Mouse (Mus musculus): ENCODE measurements around the gene Npcd. TPM values are rescaled to one million over a fixed set of nuclear protein-coding genes. Genes with fewer than 3 reads are reported as not detected.

The Npcd gene
- polyA plus RNA-seq, 1 experiment from 2014 or later = 2.1 TPM

DNA sequence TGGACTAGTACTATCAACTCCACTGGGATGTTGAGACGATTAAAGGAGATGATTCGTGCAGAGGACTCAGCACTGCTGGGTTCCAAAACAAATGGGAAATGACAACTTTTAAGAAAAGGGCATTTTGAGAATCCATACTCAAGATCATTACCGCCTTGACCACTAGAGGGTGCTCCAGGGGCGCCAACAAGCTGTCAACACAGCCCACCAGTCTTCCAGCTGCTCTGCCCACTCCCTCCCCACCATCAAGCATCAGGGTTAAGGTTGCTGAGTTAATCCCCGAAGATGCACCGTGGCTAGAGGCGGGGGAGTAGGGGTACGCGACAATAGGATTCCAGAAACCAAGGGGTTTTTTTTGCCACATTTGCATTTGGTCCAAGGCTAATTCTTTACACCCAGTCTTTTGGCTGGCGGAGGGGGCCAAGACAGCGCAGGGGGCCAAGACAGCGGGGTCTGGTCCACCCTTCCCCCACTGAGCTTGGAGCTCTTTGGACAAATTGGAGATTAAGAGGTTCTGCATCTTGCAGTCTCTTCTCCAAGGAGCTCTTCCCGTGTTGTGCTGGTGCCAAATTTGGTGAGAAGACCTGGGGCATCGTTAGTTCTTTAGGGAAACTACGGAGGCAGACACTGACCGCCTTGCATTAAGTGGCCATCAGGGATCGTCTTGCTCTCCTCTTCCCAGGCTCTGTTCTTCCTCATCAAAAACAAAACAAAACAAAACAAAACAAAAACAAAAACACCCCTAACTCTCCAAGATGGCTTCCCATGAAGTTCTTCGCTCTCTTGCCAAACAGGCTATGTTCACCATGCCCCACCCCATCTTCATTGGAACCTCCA lies 1.8 kb downstream of the Npcd start:
- CTCF ChIA-PET = interaction anchor here (0.7 to 3.4 kb wide), 11 partner anchors 11 to 103 kb away, joined by 3 to 22 read pairs (median 3); no protein-coding TSS in a partner anchor
- DNase-seq (ENCODE audit: low read depth, low spot score) = peak; percentile 31
- H3K27me3 ChIP-seq = no peaks in the 10 kb centered on the region
- ATAC-seq = no peak
- TF ChIP-seq CTCF (IDR thresholded peaks at IDR 0.05) = no peak
- in situ Hi-C loops (cut with MboI; ENCODE audit: low pct_unique_long_range_greater_than_20kb) = loop anchor here (5.0 kb wide), 3 partner anchors 50 to 245 kb away; no protein-coding TSS in a partner anchor
- POLR2A ChIA-PET = interaction anchor here (0.6 to 2.6 kb wide), 4 partner anchors 45 to 1308 kb away, joined by 4 to 9 read pairs (median 6); no protein-coding TSS in a partner anchor

- no peak for TF ChIP-seq CTCF (IDR thresholded peaks at IDR 0.05)
- in situ Hi-C loops (cut with MboI; ENCODE audit: low pct_unique_long_range_greater_than_20kb) = loop anchor here (5.0 kb wide), 3 partner anchors 52 to 247 kb away; no protein-coding TSS in a partner anchor
- no peak for DNase-seq (ENCODE audit: low read depth, low spot score)
- POLR2A ChIA-PET = no interaction called here
- H3K27me3 ChIP-seq = no peaks in the 10 kb centered on the region
- CTCF ChIA-PET = interaction anchor here (0.7 to 3.4 kb wide), 26 partner anchors 9 to 112 kb away, joined by 3 to 22 read pairs (median 4); partner anchors contain the start of gene Dnal4
- ATAC-seq = no peak
Measured at GRCm38 (mm10) chr15:79830388-79830787, 3.6 kb downstream of the Npcd start.

- ATAC-seq = no peak
- TF ChIP-seq CTCF (IDR thresholded peaks at IDR 0.05) = no peak
- in situ Hi-C loops (cut with MboI; ENCODE audit: low pct_unique_long_range_greater_than_20kb) = no loop called here
- ChIA-PET CTCF (interaction anchor here (1.0 to 3.4 kb wide), 12 partner anchors 10 to 113 kb away, joined by 3 to 22 read pairs (median 6); no protein-coding TSS in a partner anchor), POLR2A (no interaction called here)
- no peaks in the 10 kb centered on the region for H3K27me3 ChIP-seq
- no peak for DNase-seq (ENCODE audit: low read depth, low spot score)
Measured at GRCm38 (mm10) chr15:79829431-79829830, 4.6 kb downstream of the Npcd start.

DNA sequence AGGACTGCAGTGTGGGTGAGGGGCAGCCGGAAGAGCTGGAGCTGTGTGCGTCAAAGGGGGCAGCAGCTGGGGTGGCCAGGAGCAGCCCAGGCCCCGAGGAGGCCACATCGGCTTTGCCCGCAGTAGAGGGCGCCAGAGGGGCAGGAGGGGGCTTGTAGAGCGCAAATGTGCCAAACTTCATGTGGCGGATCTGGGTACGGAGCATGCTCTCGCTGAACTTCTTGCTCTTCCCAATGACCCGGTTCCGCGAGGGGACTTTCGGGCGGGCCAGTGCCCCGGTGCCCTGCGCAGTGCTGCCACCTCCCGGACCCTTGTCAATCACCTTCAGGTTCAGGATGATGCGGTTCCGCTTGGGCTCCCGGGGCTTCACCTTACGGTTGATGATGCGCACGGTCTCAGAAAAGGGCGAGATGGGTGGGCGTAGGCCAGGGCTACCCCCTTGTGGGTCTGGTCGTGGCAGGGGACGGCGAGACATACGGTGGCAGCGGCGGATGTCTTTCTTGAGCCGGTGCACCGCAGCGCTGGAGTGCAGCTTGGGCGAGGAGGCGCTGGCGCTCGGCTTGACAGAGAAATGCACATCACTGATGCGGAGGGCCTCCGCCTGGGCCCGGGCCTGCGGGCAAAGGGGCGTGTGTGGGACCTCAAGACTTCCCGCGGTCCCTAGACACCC lies 5.5 kb downstream of the Npcd start:
- ChIA-PET CTCF (interaction anchor here (1.2 to 2.7 kb wide), 2 partner anchors 24 to 114 kb away, joined by 3 to 7 read pairs; no protein-coding TSS in a partner anchor), POLR2A (interaction anchor here (1.0 kb wide), 1 partner anchor 113 kb away, joined by 3 read pairs; no protein-coding TSS in a partner anchor)
- TF ChIP-seq CTCF (IDR thresholded peaks at IDR 0.05) = no peak
- DNase-seq (ENCODE audit: low read depth, low spot score) (no peak), ATAC-seq (no peak)
- no peaks in the 10 kb centered on the region for H3K27me3 ChIP-seq
- in situ Hi-C loops (cut with MboI; ENCODE audit: low pct_unique_long_range_greater_than_20kb) = no loop called here

DNA sequence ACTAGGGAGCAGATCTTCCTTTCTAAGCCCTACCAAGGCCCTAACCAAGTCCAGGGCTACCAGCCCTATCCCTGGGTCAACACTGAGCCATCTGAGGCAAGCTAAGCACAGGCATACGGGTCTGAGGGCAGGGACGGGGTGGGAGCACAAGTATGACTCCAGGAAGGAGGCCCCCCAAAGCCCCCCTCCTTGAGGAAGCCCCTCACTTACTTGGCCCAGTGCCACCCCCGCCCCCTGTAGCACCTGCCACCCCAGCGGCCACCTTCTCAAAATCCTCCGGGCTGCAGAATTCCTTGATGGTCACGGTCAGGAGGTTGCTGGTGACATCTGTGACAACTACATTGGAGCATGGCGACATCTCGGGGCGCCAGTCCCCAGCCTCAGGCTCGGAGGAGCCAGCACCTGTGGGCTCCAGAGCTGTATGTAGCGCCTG lies 6.2 kb downstream of the Npcd start:
- no peak for DNase-seq (ENCODE audit: low read depth, low spot score)
- in situ Hi-C loops (cut with MboI; ENCODE audit: low pct_unique_long_range_greater_than_20kb) = no loop called here

DNA sequence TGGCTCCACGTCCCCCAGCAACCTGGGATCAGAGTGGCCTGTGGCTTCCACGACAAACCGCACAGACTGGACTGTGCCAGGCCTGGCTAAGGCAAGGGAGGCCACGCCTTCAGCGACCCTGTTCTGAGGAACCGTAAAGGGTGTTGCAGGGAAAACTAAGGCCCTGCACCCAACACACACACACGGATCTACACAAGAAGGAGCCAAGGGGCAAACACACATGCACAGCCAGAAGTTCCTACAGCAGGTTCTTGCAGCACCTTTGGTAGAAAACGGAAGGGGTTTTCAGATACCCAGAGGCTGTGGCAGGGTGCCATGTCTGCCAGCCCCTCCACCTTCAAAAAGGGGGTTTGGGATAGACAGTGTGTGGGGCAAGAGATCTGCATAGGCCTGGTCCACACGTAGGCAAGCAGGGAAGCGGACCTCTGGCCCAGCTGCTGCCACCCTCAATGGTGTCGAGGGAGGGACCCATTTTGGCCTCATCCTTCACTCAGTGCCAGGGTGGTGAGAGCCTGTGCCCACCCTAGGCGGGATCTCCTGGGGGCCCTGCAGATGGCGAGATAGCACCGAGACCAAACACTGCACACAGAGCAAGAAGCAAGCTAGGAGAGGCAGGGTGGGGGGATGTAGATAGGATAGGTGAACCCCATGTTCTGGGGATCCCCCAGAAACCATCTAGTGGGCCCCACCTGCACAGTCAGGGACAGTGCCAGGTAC lies 6.8 kb downstream of the Npcd start:
- no peak for TF ChIP-seq CTCF (IDR thresholded peaks at IDR 0.05)
- in situ Hi-C loops (cut with MboI; ENCODE audit: low pct_unique_long_range_greater_than_20kb) = no loop called here
- H3K27me3 ChIP-seq = no peaks in the 10 kb centered on the region
- DNase-seq (ENCODE audit: low read depth, low spot score) = no peak
- ChIA-PET CTCF (no interaction called here), POLR2A (no interaction called here)
- ATAC-seq = no peak

More for the DNA sequence above, 6.2 kb downstream of the Npcd start:
- TF ChIP-seq CTCF (IDR thresholded peaks at IDR 0.05) = no peak
- H3K27me3 ChIP-seq = no peaks in the 10 kb centered on the region
- no peak for ATAC-seq
- ChIA-PET POLR2A (no interaction called here), CTCF (no interaction called here)

- CTCF ChIA-PET = no interaction called here
- no peak for TF ChIP-seq CTCF (IDR thresholded peaks at IDR 0.05)
- no peaks in the 10 kb centered on the region for H3K27me3 ChIP-seq
- in situ Hi-C loops (cut with MboI; ENCODE audit: low pct_unique_long_range_greater_than_20kb) = no loop called here
- ATAC-seq = no peak
- POLR2A ChIA-PET = interaction anchor here (0.7 kb wide), 1 partner anchor 109 kb away, joined by 3 read pairs; no protein-coding TSS in a partner anchor
- no peak for DNase-seq (ENCODE audit: low read depth, low spot score)
Measured at GRCm38 (mm10) chr15:79826221-79826935, 7.7 kb downstream of the Npcd start.

DNA sequence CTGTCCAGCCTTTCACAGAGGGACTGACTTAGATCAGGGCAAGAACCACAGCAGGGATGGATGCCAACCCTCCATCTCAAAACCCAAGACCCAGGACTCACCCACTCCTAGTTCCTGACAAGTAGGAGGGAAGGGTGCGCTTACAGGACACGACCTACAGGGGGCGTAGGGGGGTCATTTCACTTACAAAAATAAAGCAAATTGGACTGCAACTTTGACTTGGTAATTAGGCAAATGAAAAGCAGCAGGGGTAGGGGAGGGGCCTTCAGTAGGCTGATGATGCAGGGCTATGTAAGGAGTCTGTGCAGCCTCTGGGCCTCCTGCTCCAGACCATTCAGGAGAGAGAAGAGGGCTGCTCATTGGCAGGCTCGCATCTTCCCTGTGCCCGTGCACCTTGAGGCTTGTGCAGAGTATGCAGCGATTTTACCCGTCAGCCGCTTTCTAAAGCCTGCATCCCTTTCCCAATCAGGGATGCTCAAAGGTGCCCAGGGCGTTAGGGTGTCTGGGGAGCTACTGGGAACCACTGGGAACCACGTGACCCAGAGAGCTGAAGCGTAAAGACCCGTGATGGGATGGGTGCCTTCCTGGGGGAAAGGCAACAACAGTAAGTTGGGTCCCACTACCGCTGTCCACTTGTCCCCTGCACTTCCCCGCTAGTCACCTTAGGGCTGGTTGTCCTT lies 8.8 kb downstream of the Npcd start:
- CTCF ChIA-PET = no interaction called here
- TF ChIP-seq CTCF (IDR thresholded peaks at IDR 0.05) = no peak
- H3K27me3 ChIP-seq = no peaks in the 10 kb centered on the region
- no peak for DNase-seq (ENCODE audit: low read depth, low spot score)
- ATAC-seq = no peak
- POLR2A ChIA-PET = no interaction called here
- in situ Hi-C loops (cut with MboI; ENCODE audit: low pct_unique_long_range_greater_than_20kb) = no loop called here

DNA sequence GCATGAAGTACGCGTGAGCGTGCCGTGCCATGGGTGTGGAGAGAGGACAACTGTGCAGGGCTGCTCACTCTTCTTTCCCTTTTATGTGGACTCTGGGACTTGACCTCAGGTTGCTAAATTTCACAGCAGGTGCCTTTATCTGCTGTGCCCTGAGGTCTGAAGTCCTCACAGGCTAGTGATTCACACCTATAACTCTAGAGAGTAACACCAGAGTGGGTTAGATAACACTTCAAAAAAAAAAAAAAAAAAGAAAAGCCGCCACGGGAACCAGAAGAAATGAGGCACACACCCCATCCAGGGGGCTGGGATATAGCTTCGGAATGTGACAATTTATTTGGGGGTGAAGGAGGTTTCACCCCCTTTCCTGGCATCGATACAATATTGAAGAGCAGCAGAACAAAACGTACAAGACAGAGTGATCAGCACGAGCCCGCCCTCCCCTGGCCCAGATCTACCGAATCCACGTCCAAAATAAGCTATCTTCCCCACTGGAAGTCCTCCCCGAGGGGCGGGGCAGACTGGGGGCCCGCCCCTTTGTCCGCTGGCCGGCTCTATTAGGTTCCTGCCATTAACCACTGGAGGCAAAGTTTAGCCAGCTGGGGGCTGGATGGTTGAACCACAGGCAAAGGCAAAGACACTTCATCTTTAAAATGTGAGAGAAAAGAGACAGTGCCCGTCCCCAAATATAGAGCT lies 10.3 kb downstream of the Npcd start:
- ATAC-seq (no peak), DNase-seq (ENCODE audit: low read depth, low spot score) (no peak)
- in situ Hi-C loops (cut with MboI; ENCODE audit: low pct_unique_long_range_greater_than_20kb) = no loop called here
- POLR2A ChIA-PET = interaction anchor here (0.6 kb wide), 1 partner anchor 955 kb away, joined by 6 read pairs; no protein-coding TSS in a partner anchor
- no peak for TF ChIP-seq CTCF (IDR thresholded peaks at IDR 0.05)
- H3K27me3 ChIP-seq = no peaks in the 10 kb centered on the region
- CTCF ChIA-PET = interaction anchor here (0.9 kb wide), 1 partner anchor 10 kb away, joined by 3 read pairs; no protein-coding TSS in a partner anchor

All from Patski (cell line).